Mouse (Mus musculus): ENCODE data around the gene Rnf151.
A peak's percentile ranks its signal among the peaks of the same experiment; 100 is the strongest.
"Not testable (repeated sequence)": the region's sequence is repeated elsewhere in the genome, so short reads cannot be mapped to it uniquely, and the experiment has no call there.

The Rnf151 gene

GRCm38 (mm10) chr17:24705821-24706220 lies 12.0 kb downstream of the Rnf151 start:
- no peak for DNase-seq (ENCODE audit: low spot score in 2 of 2)

- DNase-seq (ENCODE audit: low spot score in 2 of 2): no peak
Measured at GRCm38 (mm10) chr17:24701251-24701650, 16.6 kb downstream of the Rnf151 start.

GRCm38 (mm10) chr17:24699473-24699872 lies 18.4 kb downstream of the Rnf151 start:
- no peak for DNase-seq (ENCODE audit: low spot score in 2 of 2)

- DNase-seq (ENCODE audit: low spot score in 2 of 2): no peak
Measured at GRCm38 (mm10) chr17:24698715-24699114, 19.1 kb downstream of the Rnf151 start.

- no peak for DNase-seq (ENCODE audit: low spot score in 2 of 2)
Measured at GRCm38 (mm10) chr17:24697985-24698384, 19.9 kb downstream of the Rnf151 start.

GRCm38 (mm10) chr17:24696011-24696697 lies 21.7 kb downstream of the Rnf151 start, which contains the start of the genes Gfer and Noxo1:
TSS of gene Gfer (minus strand) at chr17:24696156.
TSS of gene Noxo1 (plus strand) at chr17:24696234.
- peak; percentile 72 to 75 for DNase-seq (ENCODE audit: low spot score in 2 of 2)

- no peak for DNase-seq (ENCODE audit: low spot score in 2 of 2)
Measured at GRCm38 (mm10) chr17:24695326-24696010, 22.4 kb downstream of the Rnf151 start.

GRCm38 (mm10) chr17:24692385-24692784 lies 25.5 kb downstream of the Rnf151 start:
- DNase-seq (ENCODE audit: low spot score in 2 of 2): no peak

- DNase-seq (ENCODE audit: low spot score in 2 of 2): peak; percentile 49 to 59
Measured at GRCm38 (mm10) chr17:24689251-24690081, 28.4 kb downstream of the Rnf151 start, which contains the start of gene Syngr3. TSS of gene Syngr3 (minus strand) at chr17:24689955.

GRCm38 (mm10) chr17:24687599-24687998 lies 30.3 kb downstream of the Rnf151 start:
- DNase-seq (ENCODE audit: low spot score in 2 of 2): no peak

- peak in 1 of 2 experiments; percentile 39 for DNase-seq (ENCODE audit: low spot score in 2 of 2)
Measured at GRCm38 (mm10) chr17:24687146-24687595, 30.7 kb downstream of the Rnf151 start.

- no peak for DNase-seq (ENCODE audit: low spot score in 2 of 2)
Measured at GRCm38 (mm10) chr17:24686514-24686913, 31.3 kb downstream of the Rnf151 start.

- DNase-seq (ENCODE audit: low spot score in 2 of 2): no peak
Measured at GRCm38 (mm10) chr17:24677500-24678080, 40.3 kb downstream of the Rnf151 start.

- DNase-seq (ENCODE audit: low spot score in 2 of 2): no peak
Measured at GRCm38 (mm10) chr17:24676877-24677276, 41.0 kb downstream of the Rnf151 start.

GRCm38 (mm10) chr17:24676187-24676586 lies 41.7 kb downstream of the Rnf151 start:
- DNase-seq (ENCODE audit: low spot score in 2 of 2): peak; percentile 67 to 77

- DNase-seq (ENCODE audit: low spot score in 2 of 2): peak; percentile 53
Measured at GRCm38 (mm10) chr17:24674277-24674676, 43.6 kb downstream of the Rnf151 start.

GRCm38 (mm10) chr17:24672141-24672540 lies 45.7 kb downstream of the Rnf151 start:
- no peak for DNase-seq (ENCODE audit: low spot score in 2 of 2)

- no peak for DNase-seq (ENCODE audit: low spot score in 2 of 2)
Measured at GRCm38 (mm10) chr17:24671346-24671745, 46.5 kb downstream of the Rnf151 start.

GRCm38 (mm10) chr17:24670246-24670844 lies 47.5 kb downstream of the Rnf151 start:
- DNase-seq (ENCODE audit: low spot score in 2 of 2): no peak

- peak; percentile 89 to 93 for DNase-seq (ENCODE audit: low spot score in 2 of 2)
Measured at GRCm38 (mm10) chr17:24669545-24670245, 48.2 kb downstream of the Rnf151 start, which contains the start of gene Zfp598. TSS of gene Zfp598 (plus strand) at chr17:24669687.

GRCm38 (mm10) chr17:24669214-24669544 lies 48.7 kb downstream of the Rnf151 start:
- DNase-seq (ENCODE audit: low spot score in 2 of 2): not testable (repeated sequence)

All from right cerebral cortex, adult 2 months (tissue).